Mouse (Mus musculus) MN1 (cell line): ENCODE data around the gene Stag2.

Source experiments
- DNase-seq: peaks from one replicate; pipeline ENCODE4 v3.0.0-alpha.2; 2016; ENCODE audit warnings: low spot score

Stag2 gene

DNA sequence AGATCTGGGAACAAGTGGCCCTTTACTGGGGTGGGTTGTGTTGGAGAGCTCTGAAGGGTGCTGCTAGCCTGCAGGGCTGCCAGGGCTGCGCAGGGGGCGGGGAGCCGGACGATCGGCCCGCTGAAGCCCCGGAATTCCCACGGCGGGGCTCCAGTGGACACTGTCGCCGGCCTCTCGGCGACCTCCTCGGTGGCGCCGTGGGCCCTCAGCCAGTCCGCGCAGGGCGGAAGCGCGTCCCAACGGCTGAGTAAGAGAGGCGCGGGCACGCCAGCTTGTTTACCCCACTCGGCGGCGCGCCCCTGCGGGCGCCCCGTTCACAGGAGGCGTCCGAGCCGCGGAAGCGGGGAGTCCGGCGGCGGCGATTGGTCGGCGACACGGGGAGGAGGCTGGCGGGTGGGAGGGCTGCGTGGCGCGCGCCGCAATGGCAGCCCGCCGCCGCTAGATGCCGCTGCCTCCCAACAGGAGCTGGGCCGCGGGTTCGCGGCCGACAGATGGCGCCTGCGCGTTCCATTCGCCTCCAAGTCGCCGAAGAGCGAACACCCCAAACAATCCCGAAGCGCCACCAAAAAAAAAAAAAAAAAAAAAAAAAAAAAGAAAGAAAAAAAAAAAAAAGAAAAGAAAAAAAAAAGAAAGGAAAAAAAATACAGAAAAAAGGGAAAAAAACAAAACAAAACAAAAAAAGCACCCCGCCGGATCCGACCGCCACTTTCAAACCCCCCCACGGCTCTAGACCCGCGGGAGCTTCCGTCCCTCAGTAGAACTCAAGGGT lies at the start of gene Stag2:
Gene Stag2, plus strand, starts transcription at position 530 of the 769 bp plus-strand sequence.
- peak; percentile 84 for DNase-seq

DNA sequence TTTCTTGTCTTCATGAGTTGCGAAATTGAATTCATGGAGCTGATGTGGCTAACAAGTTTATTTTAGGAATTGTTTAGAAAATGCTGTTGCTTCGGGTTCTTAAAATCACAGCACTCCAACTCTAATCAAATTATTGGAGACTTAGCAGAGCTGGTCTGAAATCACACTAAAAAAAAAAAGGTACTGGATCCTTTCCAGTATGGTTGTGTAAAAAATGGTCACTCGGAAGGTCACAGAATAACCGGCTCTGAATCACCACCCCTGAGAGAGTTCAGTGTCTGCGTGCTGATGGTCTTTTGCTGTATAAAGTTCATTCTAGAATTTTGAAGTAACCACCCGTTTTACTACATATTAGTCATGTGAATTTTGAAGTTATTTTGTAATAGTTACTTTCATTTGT lies 42.0 kb upstream of the Stag2 start:
- DNase-seq, result peak; percentile 20

DNA sequence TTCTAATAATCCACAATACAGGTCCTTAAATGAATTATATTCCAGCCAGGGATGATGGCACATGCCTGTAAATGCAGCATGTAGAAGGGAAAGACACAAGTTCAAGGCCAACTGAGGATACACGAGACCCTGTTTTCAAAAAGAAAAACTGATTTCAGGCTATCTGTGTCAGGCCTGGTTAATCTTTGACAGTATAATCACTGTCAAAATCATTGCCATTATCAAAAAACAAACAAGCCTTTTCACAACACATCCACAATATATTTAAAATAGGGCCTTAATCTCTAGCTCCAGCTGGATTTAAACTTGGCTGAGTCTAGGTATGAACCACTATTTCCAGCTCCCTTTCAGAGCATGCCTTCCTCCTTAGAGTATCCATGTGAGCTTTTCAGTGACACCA lies 38.5 kb upstream of the Stag2 start:
- DNase-seq, result no peak

DNA sequence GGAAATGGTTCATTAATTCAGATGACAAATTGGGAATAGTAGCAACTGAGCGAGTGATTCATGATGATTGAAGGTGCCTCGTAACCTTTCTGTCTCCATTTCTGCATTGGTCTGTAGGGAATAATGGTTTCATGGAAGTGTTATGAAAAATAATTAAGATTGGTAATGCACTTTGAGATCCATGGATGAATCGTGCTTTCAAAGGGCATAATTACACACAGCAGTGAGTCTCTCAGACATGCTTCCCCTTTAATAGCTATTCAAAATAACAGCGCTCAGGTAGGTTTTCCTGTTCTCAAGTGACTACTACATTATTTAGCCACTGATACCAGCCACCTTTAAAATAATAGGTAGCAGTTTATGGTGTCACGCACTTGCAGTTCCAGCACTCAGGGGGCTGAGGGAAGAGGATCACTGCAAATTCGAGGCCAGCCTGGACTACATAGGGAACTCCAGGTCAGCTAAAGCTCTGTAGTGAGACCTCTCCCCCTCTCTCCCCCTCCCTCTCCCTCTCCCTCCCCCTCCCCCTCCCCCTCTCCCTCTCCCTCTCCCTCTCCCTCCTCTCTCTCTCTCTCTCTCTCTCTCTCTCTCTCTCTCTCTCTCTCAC lies 29.6 kb upstream of the Stag2 start:
- no peak for DNase-seq

DNA sequence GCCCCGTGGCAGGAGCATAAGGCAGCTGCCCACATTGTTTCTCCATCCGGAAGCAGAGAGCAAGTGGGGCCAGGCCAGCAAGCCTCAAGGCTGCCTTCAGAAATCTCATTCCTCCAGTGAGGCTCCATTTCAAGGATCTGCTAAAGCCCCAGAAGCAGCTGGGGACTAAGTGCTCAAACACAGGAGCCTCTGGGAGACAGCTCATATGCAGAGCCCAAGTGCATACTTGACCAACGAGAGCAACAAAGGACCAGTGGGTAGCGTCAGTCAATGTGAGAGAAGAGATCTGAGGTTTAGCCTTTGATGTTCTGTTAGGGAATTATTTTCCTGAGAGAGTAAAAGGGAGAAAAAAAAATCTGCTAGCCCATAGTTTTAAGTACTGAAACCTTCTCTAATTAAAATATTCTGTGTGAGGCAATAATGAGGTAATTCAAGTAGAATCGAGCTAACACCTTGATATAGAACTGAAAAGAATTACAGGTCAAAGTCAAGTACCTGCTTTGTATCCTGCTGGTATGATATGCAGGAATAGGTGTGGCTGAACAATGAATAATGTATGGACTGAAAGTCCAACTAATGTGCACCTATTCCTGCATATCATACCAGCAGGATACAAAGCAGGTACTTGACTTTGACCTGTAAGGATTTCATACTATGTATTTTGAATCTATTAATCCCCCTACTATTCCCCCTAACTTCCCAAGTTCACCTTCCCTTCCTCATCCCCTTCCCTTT lies 24.0 kb upstream of the Stag2 start:
- DNase-seq, result no peak

DNA sequence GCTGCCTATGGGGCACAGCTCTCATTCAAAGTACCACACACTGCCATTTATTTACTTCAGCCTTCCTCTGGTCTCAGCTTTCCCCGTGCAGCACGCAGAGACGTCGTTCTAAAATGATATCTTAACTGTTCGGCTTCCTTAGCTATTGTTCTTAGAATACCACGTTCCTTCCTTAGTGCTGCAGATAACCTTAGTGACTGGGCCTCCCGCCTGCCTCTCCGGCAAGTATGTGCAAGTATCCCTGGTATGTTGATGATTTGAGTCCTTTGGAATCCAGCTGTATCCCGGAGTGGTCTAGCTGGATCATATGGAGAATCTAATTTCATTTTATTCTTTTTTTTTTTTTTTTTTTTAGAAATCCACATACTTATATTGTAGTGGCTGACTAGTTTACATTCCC lies 9.2 kb upstream of the Stag2 start:
- no peak for DNase-seq

DNA sequence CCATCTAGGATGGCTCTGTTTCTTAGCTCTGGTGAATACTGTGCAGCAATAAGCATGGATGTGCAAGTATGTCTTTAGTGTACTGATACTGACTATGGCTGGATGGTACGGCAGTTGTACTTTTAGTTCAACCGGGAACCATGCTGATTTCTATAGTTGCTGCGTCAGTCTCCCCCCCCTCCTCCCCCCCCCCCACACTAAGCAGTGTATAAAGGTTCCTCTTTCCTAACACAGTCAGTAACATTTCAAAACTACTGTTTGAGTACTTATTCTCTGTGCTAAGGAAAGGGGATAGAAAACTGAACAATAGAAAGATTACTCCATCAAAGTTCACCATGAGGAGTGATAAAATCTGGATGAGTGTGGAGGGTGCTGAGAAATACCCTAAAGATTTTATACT lies 6.5 kb upstream of the Stag2 start:
- DNase-seq, result no peak

DNA sequence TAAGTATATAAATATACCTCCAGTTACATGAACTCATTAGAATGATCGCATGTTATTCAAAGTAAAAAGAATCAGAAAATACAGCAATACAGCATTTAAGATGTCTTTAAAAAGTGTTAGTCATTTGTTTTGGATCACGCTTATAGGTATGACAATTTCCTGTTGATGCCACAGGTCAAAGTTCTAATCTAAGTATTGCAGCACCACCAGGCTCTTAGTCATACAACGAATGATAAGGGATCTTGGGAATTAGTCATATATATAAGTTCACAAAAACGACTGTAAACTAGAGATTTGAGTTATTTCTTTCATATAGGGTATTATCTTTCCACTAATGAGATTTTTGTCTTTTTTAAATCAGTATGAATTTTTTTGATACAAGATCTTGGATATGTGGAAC lies 5.1 kb upstream of the Stag2 start:
- DNase-seq, result no peak

DNA sequence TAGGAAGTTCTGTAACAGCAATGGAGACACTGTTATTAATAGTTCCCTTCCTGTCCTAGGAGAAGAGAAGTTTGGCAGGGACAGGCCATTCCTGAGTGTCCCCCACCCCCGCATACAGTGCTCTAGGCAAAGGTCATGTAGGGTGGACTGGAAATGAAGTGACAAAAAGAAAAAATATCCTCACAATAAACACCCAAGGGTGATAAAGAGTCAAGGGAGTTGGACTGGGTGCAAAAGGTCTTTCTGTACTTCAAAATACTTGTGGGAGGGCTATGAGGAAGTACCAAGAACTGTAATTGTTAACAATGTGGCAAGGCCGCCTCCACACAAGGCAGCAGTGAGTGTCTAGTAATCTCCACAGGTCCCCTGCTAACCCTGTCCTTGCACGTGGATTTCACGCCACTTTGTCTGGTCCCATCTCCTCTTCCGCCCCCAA lies 1.1 kb upstream of the Stag2 start:
- DNase-seq, result peak; percentile 5

DNA sequence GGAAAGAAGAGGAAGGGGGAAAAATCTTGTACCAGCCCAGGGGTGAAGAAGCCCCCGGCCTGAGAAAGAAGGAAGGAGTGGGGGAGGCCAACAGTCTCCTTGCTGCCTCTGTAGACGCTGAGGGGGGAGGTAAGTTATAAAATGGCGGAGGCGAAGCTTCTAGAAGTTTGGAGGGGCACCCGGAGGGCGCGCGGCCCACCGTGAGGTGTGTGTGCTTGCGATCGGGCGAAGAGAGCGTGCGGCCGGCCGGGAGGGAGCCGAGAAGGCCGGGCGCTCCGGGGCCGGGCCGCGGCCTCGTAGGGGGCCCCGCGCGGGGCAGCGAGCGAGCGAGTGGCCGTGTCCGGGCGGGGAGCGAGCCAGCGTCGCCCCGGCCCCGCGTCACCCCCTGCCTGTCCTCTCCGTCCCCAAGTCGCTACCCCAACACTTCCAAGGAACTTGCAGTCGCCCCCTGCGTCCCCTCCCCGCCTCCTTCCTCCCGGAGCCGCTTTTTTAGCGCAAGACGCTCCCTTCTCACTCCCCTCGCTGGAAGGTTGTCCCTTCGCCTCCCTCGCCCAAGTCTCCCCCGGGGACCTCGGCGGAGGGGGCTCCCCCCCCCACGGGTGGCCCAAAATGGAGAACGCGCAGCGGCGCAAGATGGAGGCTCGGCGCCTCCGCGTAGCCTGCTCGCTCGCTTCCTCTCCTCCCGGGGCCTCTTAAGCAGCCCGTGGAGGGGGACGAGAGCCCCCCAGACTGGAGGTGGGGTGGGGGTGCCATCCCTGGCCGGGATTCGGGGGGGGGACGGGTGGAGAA lies 634 bp downstream of the Stag2 start:
- DNase-seq, result peak; percentile 44

DNA sequence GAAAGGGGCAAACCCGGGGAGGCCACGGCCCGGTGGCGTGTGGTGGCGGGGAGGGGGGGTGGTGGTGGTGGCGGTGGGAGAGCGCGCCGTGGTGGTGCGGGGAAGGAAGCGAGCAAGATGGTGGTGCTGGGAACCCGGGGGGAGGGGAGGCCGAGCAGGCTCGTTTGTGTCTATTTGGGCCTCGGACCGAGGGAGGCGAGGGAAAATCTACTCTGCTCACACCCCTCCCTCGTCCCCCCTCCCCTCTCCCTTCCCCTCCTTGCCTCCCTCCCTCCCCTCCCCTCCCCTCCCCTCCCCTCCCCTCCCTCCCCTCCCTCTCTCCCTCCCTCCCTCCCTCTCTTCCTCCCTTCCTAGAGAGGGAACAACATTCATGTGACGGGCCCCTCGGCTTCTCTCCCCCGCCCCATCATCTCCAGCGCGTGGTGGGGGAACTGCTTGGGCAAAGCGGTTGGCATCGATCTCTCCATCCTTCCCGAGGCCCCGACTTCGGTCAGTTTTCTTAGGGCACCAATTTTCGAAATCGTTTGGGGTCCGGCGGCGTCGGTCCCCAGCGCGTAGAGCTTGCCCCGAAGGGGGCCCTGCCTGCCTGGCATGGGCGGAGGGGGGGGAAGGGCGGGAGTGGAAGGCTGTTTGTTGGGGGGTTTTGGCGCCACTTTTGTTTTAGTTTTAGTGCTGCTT lies 1.4 kb downstream of the Stag2 start:
- DNase-seq, result peak; percentile 73

DNA sequence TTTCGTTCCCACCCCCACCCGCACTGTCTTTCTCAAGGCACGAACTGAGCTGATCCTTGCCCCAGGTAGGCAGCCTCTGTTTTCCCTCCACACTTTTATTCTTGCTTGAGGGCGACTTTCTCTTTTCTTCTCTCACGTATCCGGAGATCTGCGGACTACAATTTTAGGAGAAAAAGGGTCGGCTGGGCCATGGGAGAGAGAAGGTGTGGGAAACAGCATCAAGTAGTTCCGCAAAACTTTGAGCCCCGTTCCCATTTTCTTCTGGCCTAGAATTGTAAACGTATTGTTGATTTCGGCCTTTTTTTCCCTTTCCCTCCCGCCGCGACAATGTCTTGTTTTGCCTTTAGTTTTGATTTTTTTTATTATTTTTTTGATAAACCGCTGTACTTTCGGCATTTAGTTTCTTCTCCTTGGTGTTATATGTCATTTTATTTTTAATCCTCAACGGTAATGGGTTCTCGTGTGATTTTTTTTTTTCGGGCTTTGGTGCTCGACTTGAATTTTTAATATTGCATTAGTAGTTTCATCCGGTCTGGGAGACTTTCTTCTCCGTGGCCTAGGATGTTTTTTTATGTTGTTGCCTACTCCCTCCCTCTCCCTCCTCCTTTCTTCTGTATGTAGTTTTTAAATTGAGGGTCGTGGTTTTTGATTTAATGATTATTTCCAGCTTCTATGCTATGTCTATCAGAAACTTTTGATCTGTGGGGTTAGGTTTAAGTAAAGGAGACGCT lies 2.1 kb downstream of the Stag2 start:
- peak; percentile 6 for DNase-seq

DNA sequence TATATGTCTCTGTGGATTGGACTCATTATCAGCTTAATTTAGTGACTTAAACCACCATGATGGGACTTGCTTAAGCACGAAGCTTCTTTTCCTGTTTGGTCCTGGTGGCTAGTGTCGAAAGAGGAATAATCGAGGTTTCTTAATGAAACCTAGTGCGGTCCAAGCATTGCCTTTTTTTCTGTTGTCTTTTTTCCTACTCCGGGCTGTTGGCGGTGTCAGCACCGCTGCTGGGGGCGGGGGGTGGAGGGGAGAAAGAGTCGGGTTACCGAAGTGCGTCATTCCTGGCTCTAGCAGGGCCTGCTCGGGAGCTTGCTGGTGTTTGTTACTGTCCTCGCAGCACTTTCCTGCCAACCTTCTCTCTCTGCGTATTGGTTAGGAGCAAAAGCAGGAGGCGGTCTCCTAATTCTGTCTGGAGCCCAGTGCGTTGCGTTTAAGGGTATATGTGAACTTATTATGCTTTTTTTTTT lies 2.8 kb downstream of the Stag2 start:
- peak; percentile 77 for DNase-seq

DNA sequence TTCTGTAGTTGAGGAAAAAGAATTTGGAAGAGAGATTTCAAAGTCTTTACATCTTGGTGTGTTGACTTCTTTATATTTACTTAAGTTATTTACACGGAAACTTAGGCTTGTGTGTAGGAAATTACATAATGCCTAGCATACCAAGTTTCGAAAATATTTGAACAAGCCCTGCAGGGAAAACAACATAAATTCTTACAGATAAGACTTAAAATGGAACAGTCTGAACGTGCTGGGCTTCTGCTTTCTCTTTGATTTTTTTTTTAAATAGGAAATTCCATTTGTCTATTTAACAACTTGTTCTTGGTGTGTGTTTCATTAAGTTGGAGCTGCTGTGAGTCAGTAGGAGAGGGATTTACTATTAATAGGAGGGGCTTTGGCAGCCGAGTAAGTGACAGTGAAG lies 3.9 kb downstream of the Stag2 start:
- no peak for DNase-seq

DNA sequence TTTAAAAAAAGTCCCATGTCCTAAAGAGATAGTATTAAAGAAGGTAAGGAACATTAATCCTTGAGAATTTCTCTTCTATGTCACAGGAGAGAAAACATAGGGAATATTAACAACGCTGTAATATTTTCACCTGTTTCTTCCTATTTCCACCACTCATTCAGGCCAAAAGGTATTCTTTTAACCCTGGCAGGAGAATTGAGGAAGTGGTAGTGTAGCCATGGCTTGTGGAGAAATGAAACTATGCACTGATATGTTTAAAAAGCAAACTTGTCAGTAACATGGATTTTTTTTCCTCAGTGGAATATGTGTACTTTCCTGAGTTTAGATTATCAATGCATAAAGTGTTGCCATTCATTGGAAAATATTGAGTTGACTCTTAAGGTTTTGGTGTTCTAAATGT lies 16.3 kb downstream of the Stag2 start:
- no peak for DNase-seq

DNA sequence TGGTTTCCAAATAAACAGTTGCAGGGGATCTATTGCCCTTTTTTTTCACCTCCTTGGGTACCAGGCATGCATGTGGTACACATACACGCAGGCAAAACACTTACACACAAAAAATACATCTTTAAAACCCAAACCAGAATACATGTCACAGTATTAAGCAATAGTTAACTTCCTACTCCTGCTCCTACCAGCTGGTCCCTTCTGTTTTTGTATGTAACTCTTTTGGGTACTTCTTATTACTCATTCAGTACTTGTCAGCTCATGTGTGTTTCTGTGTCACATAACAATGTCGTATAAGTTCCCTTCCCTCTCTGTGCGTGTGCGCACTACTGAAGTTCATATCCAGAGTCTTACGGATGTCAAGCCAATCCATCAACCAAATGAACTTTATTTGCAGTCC lies 21.7 kb downstream of the Stag2 start:
- DNase-seq, result no peak

DNA sequence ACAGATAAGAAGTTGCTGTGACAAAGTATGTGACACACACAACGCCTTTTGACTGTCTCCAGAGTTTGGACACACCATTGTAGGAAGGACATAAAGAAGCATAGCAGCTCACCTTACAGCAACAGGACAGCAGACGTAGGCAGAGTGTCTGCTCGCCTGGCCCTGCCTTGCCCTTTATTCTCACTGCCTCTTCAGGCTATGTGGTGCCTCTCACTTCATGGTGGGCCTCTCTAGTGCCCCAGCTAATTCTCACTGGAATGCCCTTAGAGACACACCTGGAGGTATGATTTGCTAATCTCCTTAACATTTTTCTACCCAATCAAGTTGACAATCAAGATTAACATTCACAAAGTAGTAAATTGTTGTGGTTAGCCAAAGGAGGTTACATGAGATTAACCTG lies 38.5 kb downstream of the Stag2 start:
- no peak for DNase-seq

DNA sequence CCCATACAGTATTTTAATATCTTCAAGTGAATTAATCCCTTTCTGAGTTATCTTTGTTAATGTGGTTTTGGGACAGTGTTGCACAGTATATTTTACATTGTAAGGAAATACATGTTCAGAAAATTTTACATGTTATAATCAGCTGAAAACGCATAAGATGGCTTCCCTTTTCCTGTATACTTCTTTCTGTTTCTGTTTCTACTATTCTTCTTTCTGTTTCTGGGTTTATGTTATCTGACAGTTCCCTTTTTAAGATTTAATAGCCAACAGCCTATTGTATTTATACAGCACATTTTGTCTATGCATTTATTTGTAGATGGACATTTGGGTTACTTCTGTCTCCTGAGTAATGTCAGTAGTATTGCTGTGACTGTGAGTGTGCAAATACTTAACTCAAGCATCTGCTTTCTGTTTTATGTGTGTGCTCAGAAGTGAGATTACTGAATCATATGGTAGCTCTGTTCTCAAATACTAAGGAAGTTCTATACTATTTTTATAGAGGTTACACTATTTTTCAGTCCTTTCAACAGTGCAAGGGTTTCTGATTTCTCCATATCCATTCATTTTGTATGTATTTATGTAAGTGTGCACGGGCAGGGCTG lies 39.8 kb downstream of the Stag2 start:
- no peak for DNase-seq

DNA sequence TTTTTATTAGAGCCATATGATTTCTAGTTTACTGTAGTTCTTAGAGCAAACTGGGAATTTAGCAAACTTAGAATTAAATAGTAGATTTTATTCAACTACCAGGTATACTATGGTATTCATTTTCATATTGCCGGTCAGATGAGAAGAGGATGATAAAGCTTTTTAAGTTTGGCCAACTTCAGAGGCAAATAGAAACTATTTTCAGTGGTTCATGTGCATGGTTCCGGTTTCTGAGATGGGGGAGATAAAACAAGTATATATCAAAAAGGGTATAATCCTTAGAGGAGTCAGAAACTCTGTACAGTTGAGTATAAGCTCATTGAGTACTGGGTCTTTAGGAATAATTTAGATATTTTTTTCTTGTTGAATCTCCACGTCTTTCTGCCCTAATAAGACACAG lies 45.5 kb downstream of the Stag2 start:
- no peak for DNase-seq

DNA sequence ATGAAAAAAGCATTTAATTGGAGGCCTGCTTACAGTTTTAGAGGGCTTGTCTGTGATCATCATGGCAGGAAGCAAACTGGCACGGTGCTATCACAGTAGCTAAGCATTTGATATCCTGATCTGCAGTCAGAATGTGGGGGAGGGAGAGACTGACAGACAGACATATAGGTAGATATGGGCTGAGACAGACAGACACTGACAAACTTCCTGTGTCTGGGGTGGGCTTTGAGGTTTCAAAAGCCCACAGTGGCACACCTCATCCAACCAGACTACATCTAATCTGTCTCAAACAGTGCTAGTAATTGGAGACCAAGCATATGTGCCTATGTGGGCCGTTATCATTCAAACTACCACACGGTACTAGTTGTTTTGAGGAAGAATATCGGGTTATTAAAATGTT lies 53.4 kb downstream of the Stag2 start:
- no peak for DNase-seq

DNA sequence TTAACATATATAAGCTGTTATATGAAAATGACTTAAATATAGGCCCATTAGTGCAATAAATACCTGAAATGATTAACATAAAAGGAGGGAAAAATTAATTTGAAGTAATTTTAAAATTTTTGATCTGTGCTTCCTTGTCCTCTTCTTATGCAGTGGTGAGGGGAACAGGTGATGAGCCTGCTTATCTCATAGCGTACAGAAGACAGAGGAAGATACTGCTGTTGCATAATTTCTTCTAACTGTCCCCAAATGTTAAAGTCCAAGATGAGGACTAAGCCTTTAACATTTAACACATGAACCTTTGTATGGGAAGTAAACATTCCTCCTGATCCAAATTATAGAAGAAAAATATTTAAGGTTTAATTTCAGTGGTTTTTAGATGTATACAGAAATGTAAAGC lies 66.6 kb downstream of the Stag2 start:
- no peak for DNase-seq
